Mouse (Mus musculus) CD8-positive naive resting alpha-beta T cell, adult 2 months (primary cell): ENCODE data around the gene Ppp1r35.

Source experiments
- DNase-seq, 2 experiments: peaks; one replicate each; pipeline ENCODE4 v3.0.0; 2022; ENCODE audit warnings: low read depth in 2 of 2, low spot score in 2 of 2

The Ppp1r35 gene

GRCm38 (mm10) chr5:137751221-137751887 lies 27.3 kb upstream of the Ppp1r35 start:
- DNase-seq: no peak

DNA sequence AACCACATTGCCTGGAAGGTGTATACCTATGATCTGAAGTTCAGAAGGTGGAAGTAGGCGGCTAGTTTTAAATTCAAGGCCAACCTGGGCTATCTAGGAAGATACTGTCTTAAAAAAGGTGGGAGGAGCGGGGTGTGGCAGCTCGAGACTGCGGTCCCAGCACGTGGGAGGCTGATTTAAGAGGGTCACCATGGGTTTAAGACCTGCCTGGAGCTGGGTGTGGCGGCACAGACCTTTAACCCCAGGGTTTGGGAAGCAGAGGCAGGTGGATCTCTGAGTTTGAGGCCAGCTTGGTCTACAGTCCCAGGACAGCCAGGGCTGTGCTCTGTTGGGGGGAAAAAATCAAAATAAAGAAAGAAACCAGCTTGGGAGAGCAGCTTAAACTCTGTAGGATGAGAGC lies 26.7 kb upstream of the Ppp1r35 start:
- no peak for DNase-seq

GRCm38 (mm10) chr5:137753111-137753832 lies 25.4 kb upstream of the Ppp1r35 start:
- no peak for DNase-seq

GRCm38 (mm10) chr5:137755425-137755824 lies 23.2 kb upstream of the Ppp1r35 start:
- DNase-seq: no peak

GRCm38 (mm10) chr5:137756106-137756505 lies 22.5 kb upstream of the Ppp1r35 start:
- no peak for DNase-seq

- peak; percentile 81 to 88 for DNase-seq
Measured at GRCm38 (mm10) chr5:137756882-137757661, 21.6 kb upstream of the Ppp1r35 start.

- no peak for DNase-seq
Measured at GRCm38 (mm10) chr5:137757887-137758286, 20.8 kb upstream of the Ppp1r35 start.

DNA sequence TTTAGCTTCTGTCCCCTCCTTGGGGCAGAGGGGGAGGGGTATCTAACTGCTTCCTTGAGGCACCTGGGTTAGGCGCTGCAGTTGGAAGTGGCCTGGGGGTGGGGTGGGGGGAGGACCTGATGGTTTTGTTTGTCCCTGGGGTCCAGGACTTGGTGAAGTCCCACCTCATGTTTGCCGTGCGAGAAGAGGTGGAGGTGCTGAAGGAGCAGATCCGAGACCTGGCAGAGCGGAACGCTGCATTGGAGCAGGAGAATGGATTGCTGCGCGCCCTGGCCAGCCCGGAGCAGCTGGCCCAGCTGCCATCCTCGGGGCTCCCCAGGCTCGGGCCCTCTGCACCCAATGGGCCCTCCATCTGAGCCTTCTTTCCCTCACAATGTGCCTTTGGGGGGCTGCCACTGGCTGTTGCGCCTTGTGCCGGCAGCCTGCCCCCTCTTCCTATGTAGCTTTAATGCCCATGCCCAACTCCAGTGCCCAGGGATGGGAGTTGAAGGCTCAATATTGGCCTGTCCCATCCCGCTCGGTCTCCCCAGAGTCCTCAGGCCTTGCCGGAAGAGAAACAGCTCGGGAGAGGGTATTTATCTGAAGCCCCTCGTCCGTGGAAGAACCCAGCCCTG lies 19.6 kb upstream of the Ppp1r35 start:
- no peak for DNase-seq

DNA sequence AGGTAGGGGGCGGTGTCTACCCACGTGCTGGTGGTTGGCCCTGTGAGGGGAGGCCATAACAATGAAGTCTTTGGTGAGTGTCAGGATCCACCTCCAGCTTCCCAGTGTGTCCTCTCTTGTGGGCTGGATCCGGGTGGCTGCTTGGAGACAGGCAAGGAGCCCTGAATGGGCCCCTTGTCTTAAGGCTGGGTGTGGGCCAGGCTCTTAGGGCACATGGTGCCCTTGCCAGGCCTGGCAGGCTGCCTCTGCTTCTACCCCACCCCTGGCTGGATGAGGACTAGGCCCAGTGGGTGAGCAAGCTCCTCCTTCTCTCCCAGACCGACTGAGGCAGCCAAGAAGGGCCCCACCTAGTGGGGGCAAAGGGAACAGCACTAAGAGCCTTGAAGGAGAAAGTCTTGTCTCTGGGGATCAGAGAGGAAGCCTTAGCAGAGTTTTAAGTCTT lies 18.7 kb upstream of the Ppp1r35 start:
- peak; percentile 69 to 80 for DNase-seq

GRCm38 (mm10) chr5:137764609-137765340 lies 13.9 kb upstream of the Ppp1r35 start:
- DNase-seq: no peak

DNA sequence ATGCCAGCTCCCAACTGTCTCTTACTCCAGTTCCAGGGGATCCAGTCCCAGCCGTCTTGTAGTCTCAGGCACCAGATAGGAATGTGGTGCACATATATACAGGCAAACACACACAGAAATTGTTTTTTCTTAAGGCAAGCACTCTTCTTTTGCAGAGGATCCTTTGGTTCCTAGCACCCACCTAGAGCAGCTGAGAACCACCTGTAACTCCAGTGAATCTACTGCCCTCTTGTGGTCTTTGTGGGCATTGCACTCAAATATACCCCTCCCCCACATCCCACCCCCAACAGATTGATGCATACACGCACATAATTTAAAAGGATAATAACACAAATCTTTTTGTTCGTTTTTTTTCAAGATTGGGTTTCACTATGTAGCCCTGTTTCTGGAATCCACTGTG lies 12.4 kb upstream of the Ppp1r35 start:
- peak in 1 of 2 experiments; percentile 46 for DNase-seq

- DNase-seq: no peak
Measured at GRCm38 (mm10) chr5:137768475-137768874, 10.2 kb upstream of the Ppp1r35 start.

DNA sequence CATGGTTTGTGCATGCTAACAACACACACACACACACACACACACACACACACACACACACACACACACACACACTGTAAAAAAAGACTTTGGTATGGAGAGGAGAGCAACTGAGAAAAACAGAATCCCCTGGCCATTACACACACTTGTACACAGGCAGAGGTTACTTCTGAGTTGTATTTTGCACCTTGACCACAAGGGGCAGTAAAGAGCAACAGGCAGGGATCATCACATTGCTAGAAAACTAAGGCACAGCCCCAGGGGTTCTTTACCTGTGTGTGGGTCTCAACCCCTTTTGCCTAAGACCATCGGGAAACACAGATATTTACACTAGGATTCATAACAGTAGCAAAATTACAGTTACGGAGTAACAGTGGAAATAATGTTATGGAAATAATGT lies 7.9 kb upstream of the Ppp1r35 start:
- peak in 1 of 2 experiments; percentile 60 for DNase-seq

DNA sequence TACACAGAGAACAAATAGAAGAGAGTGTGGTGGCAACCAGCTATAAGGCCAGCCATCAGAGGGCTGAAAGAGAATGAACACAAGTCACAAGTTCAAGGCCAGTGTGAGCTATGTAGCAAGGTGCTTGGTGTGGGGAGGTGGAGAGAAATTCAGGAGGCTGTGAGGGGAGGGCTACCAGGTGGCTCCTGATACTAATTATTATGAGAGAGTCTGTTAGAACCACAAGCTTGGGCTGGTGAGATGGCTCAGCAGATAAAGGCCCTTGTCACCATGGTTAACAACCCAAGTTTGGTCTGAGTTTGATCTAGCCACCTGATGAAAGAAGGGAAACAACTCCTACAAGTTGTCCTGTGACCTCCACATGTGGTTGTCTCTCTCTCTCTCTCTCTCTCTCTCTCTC lies 5.9 kb upstream of the Ppp1r35 start:
- DNase-seq: no peak

DNA sequence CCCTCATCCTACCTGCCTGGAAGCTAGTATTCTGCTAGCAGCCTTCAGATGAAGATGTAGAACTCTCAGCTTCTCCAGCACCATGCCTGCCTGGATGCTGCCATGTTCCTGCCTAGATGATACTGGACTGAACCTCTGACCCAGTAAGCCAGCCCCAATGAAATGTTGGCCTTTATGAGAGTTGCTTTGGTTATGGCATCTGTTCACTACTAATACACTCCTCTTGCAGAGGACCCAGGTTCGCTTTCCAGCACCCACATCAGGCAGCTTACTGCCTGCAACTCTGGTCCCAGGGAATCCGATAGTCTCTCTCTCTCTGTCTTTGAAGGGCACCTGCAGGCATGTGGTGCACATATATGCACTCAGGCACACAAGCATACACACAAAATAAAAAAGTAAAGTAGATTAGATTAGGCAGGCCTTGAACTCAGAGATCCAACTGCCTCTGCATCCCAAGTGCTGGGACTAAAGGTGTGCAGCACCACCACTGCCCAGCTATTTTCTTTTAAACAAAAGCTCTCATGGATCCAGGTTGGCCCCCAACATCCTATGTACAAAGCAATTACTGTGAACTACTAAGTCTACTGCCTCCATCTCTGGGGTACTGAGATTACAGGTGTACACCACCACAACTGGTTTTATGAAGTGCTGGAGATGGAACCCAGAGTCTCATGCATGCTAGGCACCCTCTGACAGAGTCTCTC lies 2.9 kb upstream of the Ppp1r35 start:
- no peak for DNase-seq

- no peak for DNase-seq
Measured at GRCm38 (mm10) chr5:137776408-137776918, 2.2 kb upstream of the Ppp1r35 start.

GRCm38 (mm10) chr5:137777267-137777845 lies 1.3 kb upstream of the Ppp1r35 start:
- no peak for DNase-seq

GRCm38 (mm10) chr5:137779053-137779933 lies 644 bp downstream of the Ppp1r35 start:
- DNase-seq: peak in 1 of 2 experiments; percentile 28

DNA sequence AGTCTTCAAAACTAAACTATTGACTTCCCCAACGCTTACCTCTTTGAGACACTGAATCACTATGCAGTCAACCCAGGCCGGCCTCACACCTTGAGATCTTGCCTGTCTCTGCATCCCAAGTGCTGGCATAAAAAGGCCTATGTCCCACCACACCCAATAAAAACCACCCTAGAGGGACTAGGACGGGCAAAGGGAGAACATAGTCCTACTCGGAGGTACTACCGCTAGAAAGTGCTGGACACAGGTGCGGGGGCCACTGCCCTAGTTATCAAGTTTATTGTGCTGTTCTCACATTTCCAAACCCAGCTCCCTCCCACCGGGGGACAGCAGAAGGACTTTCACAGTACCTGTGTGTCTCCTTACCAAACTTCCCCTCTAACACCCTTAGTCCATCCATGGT lies 3.0 kb downstream of the Ppp1r35 start:
- DNase-seq: no peak
